Mouse (Mus musculus) hindbrain, postnatal 0 days (tissue): ENCODE data around the gene 6030408B16Rik. TPM values are rescaled to one million over a fixed set of nuclear protein-coding genes. Genes with fewer than 3 reads are reported as not detected.

Source experiments
- ATAC-seq: fragments of 200-750 bp; cut with Nextera tagmentation; 2 replicates; pipeline ENCODE4 v1.8.0; 2017; ENCODE audit warnings: mild to moderate bottlenecking, moderate TSS enrichment, moderate library complexity
- DNase-seq: peaks from one replicate; pipeline ENCODE4 v3.0.0-alpha.2; 2015; ENCODE audit warnings: low spot score
- H3K27ac ChIP-seq: fragments of 300-500 bp; sonication (generic); 2 replicates; pipeline ENCODE4 v1.5.1; 2014; ENCODE audit warnings: mild to moderate bottlenecking
- H3K27me3 ChIP-seq: fragments of 300-500 bp; sonication (generic); 2 replicates; pipeline ENCODE4 v1.6.1; 2014; ENCODE audit warnings: low read length, mixed read lengths; ENCODE audit not compliant: insufficient read depth
- H3K36me3 ChIP-seq: fragments of 300-500 bp; sonication (generic); 2 replicates; pipeline ENCODE4 v1.6.1; 2014; ENCODE audit warnings: low read length, mixed read lengths; ENCODE audit not compliant: insufficient read depth
- H3K4me1 ChIP-seq: fragments of 300-500 bp; sonication (generic); 2 replicates; pipeline ENCODE4 v1.6.1; 2014; ENCODE audit warnings: antibody characterized with exemption, low read length, mixed read lengths; ENCODE audit not compliant: insufficient read depth
- H3K4me2 ChIP-seq: fragments of 300-500 bp; sonication (generic); 2 replicates; pipeline ENCODE4 v1.6.1; 2014; ENCODE audit warnings: low read depth, mild to moderate bottlenecking, low read length, moderate library complexity, mixed read lengths
- H3K4me3 ChIP-seq: fragments of 300-500 bp; sonication (generic); 2 replicates; pipeline ENCODE4 v1.5.1; 2014; ENCODE audit warnings: low read length
- H3K9ac ChIP-seq: fragments of 300-500 bp; sonication (generic); replicated peaks from 2 replicates; pipeline ENCODE4 v1.6.1; 2014; ENCODE audit warnings: mild to moderate bottlenecking, low read length, moderate library complexity, mixed read lengths
- H3K9me3 ChIP-seq: fragments of 300-500 bp; sonication (generic); 2 replicates; pipeline ENCODE4 v1.6.1; 2016; ENCODE audit warnings: low read length, mixed read lengths
- CTCF ChIP-seq: IDR thresholded peaks from 2 replicates; pipeline ENCODE4 v1.5.1; 2016; ENCODE audit warnings: antibody characterized with exemption, control low read depth, low read depth
- WGBS: fragments of 180-500 bp; shearing (Covaris S2); extraction: QIAGEN DNeasy Blood & Tissue Kit; methylation state at CpG from one replicate; pipeline ENCODE4 v1.1.7; 2014; 5-methylcytosine and 5-hydroxymethylcytosine counted together
- polyA plus RNA-seq: library from polyadenylated mRNA; unstranded; fragments of >200 nt; fragmentation: Nextera tagmentation; extraction: Ambion mirVana; gene quantifications from 2 replicates; pipeline ENCODE4 v1.2.1, GENCODE M21; 2015
- total RNA-seq: library from RNA; depleted of rRNA; stranded (reverse); fragments of >200 nt; gene quantifications from 2 replicates; pipeline ENCODE4 v1.2.3, GENCODE M21; 2014

6030408B16Rik gene
- total and polyA plus RNA-seq, 2 experiments from 2014 or later, result 0.15 TPM; not detected in 1

- H3K27ac ChIP-seq, result no peak overlapping the region
- 61% methylated on average over 13 of the region's 13 CpGs for WGBS
- no peak for TF ChIP-seq CTCF
- H3K4me1 ChIP-seq, result peaks cover 3% of the 10 kb centered on the region; the same call in 1 of the 2 replicates
- no peak overlapping the region for H3K9ac ChIP-seq
- ATAC-seq (no peak; the same call in 1 of the 2 replicates), DNase-seq (no peak)
- no peaks in the 10 kb centered on the region for H3K9me3 ChIP-seq
- H3K4me3 ChIP-seq, result peak overlapping the region; percentile 17; the same call in 1 of the 2 replicates
- peak overlapping the region; percentile 47 for H3K4me2 ChIP-seq
- no peaks in the 10 kb centered on the region for H3K27me3 ChIP-seq
- no peaks in the 10 kb centered on the region for H3K36me3 ChIP-seq
Measured at GRCm38 (mm10) chr15:101316279-101316912, 23.4 kb downstream of the 6030408B16Rik start.

GRCm38 (mm10) chr15:101316913-101317813 is 24.2 kb downstream of the 6030408B16Rik start:
- DNase-seq, result no peak
- no peak for ATAC-seq
- H3K4me3 ChIP-seq, result no peak overlapping the region
- peaks cover 3% of the 10 kb centered on the region; the same call in 1 of the 2 replicates for H3K4me1 ChIP-seq
- H3K36me3 ChIP-seq, result no peaks in the 10 kb centered on the region
- no peaks in the 10 kb centered on the region for H3K9me3 ChIP-seq
- 80% methylated on average over 18 of the region's 18 CpGs for WGBS
- H3K9ac ChIP-seq, result no peak overlapping the region
- TF ChIP-seq CTCF, result no peak
- H3K4me2 ChIP-seq, result no peak overlapping the region
- no peaks in the 10 kb centered on the region for H3K27me3 ChIP-seq
- no peak overlapping the region for H3K27ac ChIP-seq

GRCm38 (mm10) chr15:101317814-101318500 is 24.9 kb downstream of the 6030408B16Rik start:
- Histone ChIP-seq H3K36me3 (no peaks in the 10 kb centered on the region), H3K4me1 (peaks cover 3% of the 10 kb centered on the region; the same call in 1 of the 2 replicates), H3K4me2 (no peak overlapping the region), H3K9ac (no peak overlapping the region), H3K27me3 (no peaks in the 10 kb centered on the region), H3K9me3 (no peaks in the 10 kb centered on the region), H3K4me3 (no peak overlapping the region), H3K27ac (no peak overlapping the region)
- no peak for TF ChIP-seq CTCF
- 91% methylated on average over 2 of the region's 2 CpGs for whole genome bisulfite sequencing
- ATAC-seq, result no peak
- no peak for DNase-seq

GRCm38 (mm10) chr15:101318889-101319765 is 26.1 kb downstream of the 6030408B16Rik start:
- H3K9me3 ChIP-seq, result no peaks in the 10 kb centered on the region
- 66% methylated on average over 14 of the region's 14 CpGs for WGBS
- H3K36me3 ChIP-seq, result no peaks in the 10 kb centered on the region
- no peak overlapping the region for H3K9ac ChIP-seq
- no peak overlapping the region for H3K27ac ChIP-seq
- no peak for TF ChIP-seq CTCF
- H3K4me1 ChIP-seq, result peaks cover 3% of the 10 kb centered on the region; the same call in 1 of the 2 replicates
- no peak for DNase-seq
- no peak for ATAC-seq
- no peak overlapping the region for H3K4me2 ChIP-seq
- no peak overlapping the region for H3K4me3 ChIP-seq
- no peaks in the 10 kb centered on the region for H3K27me3 ChIP-seq

- Histone ChIP-seq H3K4me2 (no peak overlapping the region), H3K9ac (no peak overlapping the region), H3K36me3 (no peaks in the 10 kb centered on the region), H3K9me3 (no peaks in the 10 kb centered on the region), H3K27me3 (no peaks in the 10 kb centered on the region), H3K4me1 (peaks cover 3% of the 10 kb centered on the region; the same call in 1 of the 2 replicates), H3K4me3 (no peak overlapping the region), H3K27ac (no peak overlapping the region)
- WGBS, result 83% methylated on average over 6 of the region's 6 CpGs
- ATAC-seq, result no peak
- no peak for TF ChIP-seq CTCF
- DNase-seq, result no peak
Measured at GRCm38 (mm10) chr15:101320010-101320617, 27.1 kb downstream of the 6030408B16Rik start.
